Mouse (Mus musculus) yolk sac, embryonic 10.5 days (tissue): ENCODE data around the gene Prkag2.
A peak's percentile ranks its signal among the peaks of the same experiment; 100 is the strongest.

Experiments
- DNase-seq: peaks from one replicate; pipeline ENCODE4 v3.0.0-alpha.2; 2017; ENCODE audit warnings: low spot score

The Prkag2 gene

DNA sequence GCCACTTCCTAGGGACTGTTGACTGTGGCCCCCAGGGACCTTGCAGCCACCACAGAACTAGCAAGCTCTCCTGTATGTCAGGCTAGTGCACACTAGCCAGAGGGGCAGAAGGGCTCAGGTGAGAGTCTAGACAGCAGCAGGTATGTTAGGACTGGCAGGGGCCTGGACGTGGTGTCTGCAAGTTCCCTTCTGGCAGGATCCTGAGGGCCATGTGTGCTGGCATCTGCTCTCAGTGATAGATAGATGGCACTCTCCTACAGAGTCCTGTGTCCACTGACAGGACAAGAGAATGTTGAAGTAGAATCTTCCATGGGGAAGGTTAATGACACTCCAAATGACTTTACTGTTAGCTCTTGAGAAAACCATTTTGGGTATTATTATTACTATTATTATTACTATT lies 52.8 kb downstream of the Prkag2 start:
- no peak for DNase-seq

DNA sequence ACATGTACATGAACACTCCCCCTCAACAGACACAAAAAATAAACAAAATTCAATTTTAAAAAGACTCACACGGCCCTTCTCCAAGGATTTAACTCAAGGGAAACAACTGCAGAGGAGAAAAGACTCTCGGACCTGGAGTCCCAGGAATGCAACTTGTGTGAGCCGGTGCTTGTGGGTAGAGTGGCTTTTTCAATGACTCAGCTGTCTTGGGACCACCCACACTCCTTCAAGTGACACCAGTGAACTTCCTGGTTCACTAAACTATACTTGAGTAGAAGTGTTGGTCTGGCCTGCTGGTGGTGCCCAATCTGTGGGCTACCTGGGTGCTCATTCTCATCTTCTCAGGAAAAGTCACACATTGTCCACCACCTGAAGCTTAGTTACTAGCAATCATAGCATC lies 53.7 kb downstream of the Prkag2 start:
- no peak for DNase-seq

DNA sequence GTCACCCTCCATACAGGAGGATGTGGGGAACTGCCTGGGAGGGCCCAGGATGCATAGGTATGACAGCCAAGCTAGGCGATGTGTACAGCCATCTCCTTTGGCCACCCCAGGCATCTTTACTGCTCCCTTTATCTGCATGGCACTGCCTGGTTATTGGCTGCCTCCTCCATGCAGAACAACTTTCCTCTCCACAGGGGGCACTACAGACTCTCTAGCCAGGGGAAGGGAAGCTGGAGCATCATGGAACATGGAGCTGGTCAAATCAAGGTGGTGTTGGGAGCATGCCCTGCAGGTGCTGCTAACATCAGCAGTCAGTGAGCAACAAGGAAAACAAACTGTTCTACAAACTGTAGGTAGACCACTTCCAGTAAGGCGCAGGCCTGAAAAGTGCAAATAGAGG lies 56.4 kb downstream of the Prkag2 start:
- no peak for DNase-seq

DNA sequence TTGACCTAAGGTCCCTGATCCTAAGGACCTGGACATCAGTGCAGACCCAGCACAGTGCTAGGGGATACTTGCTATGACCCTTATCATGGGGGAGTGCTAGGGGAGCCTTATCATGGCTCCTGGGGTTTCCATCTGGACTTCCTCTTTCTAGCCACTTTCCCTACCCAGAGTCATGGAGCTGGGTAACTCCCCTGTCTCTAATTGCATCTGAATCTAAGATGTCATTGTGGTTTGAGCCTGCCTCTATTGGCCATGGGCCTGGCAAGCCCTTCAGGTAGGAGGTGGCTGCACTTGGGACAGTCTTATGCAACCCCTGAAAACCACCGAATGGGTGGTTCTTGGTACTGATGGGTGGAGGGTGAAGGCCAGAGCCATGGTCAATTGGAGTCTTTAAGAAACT lies 58.5 kb downstream of the Prkag2 start:
- DNase-seq, result no peak

DNA sequence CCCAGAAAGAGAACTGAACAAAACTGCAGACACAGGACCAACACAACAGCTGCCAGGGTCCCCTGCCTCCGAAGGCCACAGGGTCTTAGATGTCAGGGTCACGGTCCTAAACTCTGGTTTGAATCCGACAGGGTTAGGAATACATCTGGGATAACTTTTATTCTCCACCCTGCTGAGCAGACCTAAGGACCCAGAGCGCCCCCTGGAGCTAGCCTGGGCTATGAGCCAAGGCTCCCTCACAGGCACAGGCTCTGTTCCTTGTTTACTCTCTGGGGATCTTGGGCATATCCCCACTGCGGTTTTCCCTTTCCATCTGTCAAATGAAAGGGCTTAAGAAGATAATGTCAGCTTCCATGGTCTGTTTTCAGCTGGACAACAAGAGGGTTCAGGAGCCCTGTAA lies 59.1 kb downstream of the Prkag2 start:
- no peak for DNase-seq

DNA sequence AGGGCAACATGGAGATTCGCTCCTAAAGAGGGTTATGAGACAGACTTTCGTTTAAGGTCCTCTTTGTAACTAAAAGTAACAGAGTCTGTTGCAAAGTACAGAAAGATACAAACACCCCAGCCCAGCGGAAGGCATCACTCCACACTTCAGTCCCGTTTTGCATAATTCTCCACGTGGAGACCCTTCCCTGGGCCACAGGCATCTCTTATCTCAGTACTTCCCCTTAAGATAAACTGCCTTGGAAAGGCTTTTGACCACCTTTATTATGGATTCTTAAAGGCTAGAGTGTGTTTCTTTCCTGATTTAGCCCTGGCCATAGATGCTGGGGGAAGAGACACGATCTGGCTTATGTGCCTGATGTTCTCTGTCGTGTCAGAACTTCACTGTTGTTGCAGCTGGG lies 59.5 kb downstream of the Prkag2 start:
- DNase-seq, result no peak

DNA sequence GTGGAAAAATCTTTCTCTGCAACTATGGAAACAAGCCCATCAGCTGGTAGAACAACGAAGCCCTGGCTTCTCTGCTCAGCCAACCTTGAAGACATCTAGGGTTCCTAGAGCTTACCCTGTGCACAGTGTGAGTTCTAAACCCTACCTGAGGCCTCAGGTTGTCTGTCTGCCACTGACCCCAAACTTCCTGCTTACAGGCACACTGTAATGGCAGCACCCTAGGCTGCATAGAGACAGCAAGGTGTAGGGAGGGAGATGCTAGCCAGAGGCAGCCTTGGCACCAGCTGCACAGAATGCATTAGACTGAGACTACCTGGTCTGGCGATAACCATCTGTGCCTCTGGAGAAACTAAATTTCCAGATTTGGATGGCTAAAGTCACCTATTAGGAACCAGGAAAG lies 61.6 kb downstream of the Prkag2 start:
- no peak for DNase-seq

DNA sequence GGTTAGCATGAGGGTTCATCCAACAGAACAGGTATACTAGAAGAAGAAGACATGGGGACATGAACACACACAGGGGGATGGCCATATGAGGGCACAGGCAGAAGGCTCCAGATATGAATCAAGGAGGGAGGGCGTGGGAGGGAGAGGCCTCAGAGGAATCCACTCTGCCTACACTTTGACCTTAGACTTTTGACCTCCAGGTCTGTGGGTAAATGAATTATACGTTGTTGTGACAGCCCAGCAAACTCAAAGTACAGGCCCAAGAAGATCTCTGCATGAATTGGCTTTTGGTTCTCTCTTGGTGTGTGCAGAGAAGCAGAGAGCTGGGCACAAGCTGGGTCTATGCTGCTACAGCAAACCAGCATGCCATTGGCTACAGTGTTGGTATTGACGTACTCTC lies 65.1 kb downstream of the Prkag2 start:
- peak; percentile 50 for DNase-seq

DNA sequence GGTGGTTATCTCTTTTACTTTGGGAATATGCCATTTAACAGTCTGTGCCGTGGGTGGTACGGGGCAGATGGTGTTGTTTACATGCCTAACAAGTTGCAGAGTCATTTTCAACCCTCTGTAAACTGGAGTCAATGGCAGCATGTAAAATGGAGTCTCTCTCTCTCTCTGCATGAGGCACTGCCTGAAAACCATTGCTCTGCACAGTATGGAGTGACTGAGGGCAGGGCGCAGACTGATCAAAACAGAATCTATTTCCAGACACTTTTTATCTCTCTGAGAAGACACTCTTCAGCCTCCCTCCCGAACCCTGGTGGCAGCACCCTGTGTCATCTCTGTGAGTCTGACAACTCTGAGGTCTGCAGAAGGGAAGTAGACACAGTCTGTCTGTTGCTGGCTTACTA lies 69.0 kb downstream of the Prkag2 start:
- DNase-seq, result no peak

DNA sequence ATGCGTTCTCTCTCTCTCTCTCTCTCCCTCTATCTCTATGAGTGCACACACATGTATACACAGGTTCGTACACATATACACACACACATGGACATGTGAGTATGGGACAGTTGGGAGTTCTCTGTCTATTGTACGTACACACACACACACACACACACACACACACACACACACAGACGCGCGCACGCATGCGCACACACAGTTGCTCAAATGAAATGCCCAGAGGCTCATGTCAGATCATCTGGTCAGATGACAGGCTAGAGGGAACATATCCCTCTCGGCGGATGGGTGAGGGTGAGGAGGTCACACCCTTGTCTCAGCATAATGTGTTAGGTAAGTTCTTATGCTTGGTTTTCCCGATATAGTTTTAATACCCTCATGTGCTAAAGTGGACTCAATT lies 69.4 kb downstream of the Prkag2 start:
- no peak for DNase-seq

DNA sequence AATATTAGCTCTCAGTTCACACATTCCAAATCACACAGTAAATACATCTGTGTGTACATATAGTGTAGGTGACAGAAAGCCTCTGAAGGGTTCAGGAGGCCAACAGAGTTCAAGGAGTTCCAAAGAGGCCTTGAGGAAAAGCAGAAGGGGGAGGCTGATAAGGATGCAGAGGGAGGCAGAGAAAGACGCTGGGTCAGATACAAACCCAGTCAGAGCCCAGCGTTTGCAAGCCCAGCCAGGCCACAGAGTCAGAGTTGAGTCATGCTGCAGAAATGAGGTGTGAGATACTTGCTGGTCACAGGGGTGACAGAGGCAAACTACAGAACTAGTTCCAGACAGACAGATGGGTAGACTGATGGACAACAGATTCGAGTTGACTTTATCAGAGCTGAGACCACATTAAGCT lies 70.2 kb downstream of the Prkag2 start:
- peak; percentile 57 for DNase-seq

DNA sequence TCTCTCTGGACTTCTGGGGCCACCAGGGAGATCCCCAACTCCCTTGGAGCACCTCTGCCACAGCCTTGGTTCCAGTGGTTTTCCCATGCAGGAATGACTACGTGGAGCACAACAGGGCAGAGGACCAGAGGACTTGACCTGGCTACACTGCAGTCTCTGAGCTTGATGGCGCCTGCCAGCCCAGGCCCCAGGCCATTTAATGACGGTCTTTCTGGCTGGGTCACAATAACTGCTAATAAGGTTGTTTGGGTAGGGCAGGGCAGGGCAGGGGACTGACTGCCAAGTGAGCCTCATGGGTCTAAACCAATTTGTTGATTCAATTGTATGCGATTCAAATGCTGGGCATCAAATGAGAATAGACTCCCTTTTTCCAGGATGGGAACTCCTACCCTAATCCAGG lies 72.8 kb downstream of the Prkag2 start:
- DNase-seq, result no peak

DNA sequence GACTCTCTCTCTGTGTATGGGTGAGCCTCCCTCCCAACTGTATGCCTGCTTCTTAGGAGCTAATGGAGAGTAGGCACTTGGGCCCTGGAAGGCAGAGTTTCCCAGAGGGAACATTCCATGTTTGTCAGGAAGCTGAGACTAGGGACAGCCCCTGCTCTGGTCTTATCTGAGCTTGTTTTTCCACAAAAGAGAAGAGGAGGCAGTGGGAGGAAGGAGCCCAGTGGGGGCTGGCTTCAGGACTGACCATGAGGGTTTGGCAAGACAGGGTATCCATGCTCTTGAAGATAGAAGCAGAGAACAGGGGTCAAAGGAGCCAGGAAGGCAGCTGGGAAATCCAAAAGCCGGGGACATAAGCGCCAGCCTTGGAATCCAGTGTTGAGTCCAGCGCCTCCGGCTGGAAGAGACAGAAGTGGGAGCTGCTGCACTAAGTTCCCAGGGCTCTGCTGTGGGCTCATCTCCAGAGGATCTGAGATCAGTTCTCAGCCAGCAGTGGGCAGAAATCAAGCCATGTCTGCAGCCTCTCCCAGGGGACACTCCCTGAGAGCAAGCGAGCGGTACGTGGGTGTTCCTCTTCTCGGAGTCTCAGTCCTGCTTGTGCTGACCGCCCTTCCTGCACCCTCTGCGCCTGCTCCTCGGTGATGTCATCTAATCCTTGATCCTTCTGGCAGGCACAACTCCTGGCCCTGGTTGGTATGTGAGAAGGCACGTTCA lies 75.0 kb downstream of the Prkag2 start:
- no peak for DNase-seq

DNA sequence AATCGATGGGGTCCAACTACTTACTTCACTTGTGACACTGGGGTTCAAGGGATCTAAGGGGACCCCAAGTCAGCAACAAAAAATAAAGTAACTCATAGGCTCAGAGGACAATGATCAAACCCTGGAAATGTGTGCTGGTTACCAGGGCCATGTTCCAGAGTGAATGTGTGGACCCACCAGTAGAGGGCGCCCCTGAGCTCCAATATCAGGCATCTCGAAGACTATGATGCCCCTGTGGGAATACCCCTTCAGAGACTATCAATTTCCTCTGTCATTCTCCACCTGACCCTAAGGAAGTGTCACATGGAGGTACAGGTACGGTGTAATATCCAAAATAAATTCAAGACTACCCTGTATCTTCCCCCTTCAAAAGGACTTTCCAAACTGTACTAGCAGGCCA lies 77.5 kb downstream of the Prkag2 start:
- DNase-seq, result no peak

DNA sequence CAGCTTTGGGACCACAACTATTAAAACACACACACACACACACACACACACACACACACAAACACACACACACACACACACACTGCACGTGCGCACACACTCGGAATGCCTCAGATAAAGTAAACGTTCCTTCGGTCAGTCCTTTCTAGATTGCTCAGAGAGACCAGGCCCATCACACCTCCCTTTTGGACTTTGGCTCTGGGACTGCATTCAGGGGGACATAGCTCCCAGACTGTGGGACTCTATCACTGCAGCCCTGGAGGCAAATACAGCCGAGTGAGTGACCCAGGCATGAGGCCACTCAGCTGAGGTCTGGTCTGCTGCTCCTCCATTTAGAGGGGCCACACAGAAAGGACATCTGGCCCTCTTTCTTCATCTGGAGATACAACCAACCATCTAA lies 81.2 kb downstream of the Prkag2 start:
- DNase-seq, result no peak

DNA sequence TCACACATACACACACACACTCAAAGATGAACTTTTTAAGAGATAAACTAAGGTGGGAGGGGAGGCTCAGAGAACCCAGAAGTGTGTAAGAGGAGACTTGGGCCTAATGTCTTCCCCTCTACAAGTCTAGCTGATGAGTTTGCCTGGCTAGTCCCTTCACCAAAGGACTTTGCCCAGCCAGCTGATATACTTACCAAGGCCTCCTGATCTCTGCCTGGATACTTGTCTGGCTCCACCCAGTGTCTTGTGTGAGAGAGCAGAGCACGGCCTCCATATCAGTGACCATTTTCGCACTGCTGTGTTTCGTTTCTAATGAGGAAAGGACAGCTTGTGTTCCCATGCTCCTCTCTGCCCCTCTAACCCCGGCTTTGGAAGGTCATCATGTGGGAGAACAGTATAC lies 88.3 kb downstream of the Prkag2 start:
- DNase-seq, result peak; percentile 62

DNA sequence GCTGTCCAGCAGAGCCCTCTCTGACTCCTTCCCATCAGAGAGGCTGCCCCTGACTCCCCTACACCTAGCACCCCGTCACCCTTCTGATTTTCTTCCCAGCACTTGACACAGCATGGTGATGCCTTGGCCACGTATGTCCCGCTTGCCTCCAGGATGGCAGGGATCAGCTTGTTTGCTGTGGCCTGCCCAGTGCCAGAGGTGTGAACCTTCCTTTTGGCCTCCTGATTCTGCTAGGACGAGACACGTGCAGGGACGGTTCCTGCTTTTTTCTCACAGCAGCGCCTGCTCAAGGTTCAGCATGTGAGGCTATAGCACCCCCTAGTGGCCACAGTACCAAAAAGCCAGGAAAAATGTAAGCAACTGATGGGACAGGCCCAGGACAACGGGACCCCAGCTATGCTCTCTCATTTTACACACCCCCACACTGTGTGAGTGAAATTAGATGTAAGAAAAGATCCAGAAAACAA lies 89.4 kb downstream of the Prkag2 start:
- peak; percentile 81 for DNase-seq

DNA sequence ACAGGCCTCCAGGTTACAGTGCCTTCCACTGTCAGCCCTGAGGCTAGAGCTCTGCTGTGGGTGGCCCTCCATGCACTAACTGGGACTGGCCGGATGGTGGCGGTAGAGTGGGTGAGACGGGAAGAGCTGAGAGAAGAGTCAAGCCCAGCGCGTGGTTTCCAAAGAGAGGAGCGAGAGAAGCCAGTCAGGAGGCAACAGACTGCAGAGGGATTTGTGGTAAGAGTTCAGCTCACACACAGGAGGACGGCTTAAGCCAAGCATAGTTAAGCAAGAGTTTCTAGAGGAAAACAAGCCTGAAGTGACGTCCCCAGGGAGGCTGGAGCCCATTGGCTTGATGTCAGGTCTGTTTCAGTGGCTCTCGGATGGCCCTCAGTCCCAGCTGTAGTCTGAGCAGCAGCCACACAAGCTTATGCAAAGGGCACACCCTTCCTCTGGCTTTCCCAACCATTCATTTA lies 90.0 kb downstream of the Prkag2 start:
- peak; percentile 82 for DNase-seq

DNA sequence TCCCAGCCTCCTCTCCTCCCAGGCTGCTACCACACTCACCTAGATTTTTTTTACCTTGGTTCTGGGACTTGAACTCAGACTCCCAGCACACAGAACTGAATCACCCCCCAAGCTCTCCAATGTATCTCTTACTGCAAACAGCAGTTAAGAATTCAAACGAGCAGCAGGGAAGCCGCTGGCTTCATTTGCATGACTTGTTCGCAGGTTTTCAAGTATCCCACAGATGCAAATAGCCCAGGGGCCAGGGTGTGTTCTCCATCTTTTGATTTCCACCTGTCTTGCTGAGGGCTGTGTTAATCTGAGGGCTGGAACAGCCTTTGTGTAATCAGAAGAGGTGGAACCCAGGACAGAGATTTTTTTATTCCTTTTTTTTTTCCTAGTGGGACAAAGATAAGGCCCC lies 90.7 kb downstream of the Prkag2 start:
- DNase-seq, result no peak

DNA sequence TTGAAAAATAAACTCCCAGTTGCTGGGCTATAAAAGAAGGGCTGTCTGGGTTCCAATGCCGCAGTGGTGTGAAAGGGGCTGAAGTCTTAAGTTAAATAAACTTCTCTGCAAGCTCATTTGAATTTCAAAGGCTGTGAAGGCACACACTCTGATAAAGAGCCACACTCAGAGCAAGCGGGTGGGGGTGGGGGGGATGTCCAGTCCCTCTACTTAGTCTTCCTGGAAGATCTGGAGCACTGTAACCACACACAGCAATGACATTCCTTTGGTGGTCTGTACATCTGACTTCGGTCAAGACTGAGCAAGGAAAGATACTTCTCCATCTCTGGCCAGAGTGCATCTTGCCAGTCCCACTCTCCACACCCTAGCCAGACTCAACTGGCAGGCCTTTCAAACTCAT lies 91.5 kb downstream of the Prkag2 start:
- DNase-seq, result no peak

DNA sequence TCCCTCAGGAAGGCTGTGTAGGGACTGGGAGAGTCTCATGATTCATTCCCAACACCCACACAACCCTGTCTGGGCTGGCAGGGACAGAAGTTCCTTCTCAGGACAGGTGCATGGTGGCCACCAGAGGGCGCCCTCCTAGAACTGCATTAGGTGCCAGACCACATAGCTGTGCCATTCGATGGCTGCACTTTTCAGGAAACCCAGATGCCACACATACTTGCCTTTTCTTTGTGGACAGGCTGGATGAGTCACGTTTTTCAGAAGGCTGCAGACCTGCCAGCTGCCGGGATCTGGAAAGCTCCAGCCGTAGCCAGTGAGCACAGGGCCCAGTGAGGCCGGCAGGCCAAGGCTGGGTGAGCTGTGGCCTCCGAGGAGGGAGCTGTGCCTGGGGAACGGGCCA lies 93.6 kb downstream of the Prkag2 start:
- DNase-seq, result peak; percentile 60

DNA sequence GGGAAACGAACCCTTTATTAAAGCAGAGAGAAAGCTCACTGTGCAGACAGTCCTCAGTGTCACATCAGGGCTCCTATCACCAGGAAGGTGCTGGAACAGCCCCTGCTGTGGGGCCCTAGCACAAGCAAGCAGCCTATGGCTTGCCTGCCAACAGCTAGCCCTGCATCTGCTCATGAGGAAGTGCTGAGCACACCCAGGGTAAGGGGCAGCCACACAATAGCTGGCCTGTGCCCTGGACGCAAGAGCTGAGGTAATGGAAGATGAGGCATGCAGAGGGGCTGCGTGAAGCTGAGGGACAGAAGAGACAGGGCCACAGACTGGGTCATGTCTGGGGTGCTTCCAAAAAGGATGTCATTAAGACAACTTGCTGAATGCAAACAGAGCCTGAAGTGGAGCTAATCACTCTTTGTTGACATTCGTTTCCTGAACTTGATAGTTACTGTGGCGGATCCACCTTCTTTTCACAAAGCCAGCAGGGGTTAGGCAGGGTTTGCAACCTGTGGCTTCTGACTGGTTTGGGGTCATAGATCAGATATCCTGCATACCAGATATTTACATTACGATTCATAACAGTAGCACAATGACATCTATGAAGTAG lies 94.8 kb downstream of the Prkag2 start:
- no peak for DNase-seq

DNA sequence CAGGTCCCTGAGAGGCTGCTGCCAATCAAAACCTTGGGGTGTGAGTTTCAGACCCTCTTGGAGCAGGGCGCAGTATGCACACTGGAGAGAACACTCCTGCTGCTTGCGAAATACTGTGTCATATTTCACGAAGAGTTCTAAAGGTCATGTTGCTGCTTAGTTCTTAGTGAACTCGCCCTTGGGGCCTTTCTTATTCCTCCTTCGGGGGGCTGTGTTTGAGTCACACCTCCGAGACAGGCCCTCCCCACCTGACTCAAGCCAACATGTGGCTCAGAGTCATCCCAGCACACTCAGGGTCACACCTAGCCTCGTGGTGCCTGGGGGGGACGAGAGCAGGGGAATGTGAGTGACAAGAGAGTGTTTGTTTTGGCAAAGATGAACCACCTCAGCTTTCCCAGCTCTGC lies 99.0 kb downstream of the Prkag2 start:
- no peak for DNase-seq

DNA sequence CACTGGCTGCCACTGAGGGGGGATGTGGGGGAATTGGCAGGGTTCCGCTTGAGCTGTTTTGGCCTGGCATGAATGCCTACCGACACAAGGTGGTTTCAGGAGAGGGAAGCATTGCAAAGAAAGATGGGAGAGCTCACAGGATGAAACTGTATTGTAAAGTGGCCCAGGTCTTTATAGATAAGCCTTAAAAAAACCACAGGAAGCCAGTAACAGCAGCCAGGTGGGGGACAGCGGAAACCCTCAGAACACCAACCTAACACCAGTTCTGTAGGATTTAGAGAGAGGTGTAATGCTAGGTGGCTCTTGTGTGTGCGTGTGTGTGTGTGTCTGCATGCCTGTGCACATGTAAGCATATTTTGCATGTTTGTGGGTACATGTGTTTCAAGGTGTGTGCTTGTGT lies 101.1 kb downstream of the Prkag2 start:
- no peak for DNase-seq
